Mouse (Mus musculus) B cell, adult 2 months (primary cell): ENCODE measurements around the gene Klhl30.

Source experiments
- DNase-seq, 2 experiments: peaks; one replicate each; pipeline ENCODE4 v3.0.0; 2022

Klhl30 gene

DNA sequence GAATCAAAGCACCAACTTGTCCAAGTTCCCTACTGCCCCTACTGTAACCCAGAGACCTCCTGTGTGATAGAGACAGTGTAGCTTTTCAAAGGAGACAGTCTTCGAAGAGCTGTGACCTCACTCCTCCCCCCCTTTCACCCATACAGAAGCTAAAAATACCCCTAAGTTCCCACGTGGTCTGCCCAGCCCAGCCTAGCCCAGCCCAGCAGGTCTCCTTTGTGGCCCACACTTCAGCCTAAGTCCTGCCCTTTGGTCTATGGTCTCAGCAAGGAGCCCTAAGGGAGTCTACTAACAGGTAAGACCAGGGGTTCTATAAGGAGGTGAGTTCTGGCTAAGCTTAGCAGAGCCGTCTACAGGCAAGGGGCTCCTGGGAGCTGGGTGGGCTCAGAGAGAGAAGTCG is at the start of gene Klhl30:
Klhl30 (plus strand) TSS at position 176 of the 400 bp plus-strand sequence.
- DNase-seq, result no peak

DNA sequence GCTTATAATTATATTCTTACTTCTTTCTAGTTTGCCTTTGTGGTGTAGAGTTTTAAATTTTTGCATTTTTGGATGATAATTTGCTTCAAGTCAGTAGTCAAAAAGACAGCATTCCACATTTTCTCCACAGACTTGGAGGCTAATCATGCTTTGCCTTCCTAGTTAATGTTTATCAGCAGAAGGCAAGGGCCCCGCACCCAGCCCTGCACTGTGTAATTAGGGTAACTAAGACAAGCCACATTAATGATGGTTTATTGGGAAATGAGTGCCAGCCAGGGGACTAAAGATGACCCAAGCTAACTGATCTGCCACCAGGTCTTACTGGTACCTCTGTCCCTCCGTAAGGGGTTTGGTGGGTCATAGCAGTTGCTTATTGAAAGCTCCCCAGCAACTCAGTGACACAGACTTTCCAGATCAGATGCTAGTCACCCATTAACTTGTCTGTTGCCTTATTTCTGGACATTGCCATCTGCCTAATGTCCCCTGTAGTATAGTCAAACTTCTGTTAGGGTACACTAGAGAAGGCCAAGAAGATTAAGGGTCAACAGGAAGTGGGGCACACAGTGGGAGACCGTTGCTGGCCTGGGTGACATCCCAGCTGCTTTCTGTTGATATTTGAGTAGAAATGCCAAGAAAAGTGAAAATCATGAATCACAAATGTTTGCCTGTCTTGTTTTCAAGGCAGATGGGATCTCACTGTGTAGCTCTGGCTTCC is 49.5 kb upstream of the Klhl30 start:
- no peak for DNase-seq

DNA sequence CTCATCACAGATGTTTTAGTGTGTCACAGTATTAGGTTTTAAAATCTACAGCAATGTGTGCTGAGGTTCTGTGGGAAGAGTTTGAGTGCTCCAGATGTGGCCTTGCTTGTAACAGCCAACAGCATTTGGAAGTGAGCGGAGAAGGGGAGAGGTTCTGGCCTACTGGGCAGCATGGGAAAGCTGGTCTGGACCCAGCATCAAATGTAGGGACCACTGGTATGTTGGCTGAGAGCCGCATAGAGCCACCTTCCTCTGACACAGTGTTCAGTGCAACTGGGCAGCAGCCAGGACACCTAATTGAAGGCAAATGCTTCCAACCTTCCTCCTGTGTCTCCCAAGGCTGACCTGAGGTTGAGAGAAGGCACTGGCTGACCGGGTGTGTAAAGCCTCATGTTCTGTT is 48.8 kb upstream of the Klhl30 start:
- DNase-seq, result no peak

DNA sequence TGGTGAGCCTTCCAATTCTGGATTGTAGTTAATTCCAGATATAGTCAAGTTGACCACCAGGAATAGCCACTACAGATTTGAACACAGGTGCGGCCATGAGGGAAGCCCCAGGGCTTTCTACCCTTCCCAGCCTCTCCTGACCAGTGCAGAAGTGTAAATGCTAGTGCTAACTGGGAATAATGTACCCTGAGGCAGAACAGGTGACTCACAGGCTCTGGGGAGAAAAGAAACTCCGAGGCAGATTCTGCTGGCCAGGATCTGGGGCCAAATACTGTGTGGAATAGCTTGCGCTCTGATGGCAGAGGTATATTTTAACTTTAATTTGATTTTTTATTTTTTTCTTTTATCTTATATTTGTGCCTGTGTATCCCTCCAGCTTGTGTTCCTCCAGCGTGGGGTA is 46.2 kb upstream of the Klhl30 start:
- no peak for DNase-seq

DNA sequence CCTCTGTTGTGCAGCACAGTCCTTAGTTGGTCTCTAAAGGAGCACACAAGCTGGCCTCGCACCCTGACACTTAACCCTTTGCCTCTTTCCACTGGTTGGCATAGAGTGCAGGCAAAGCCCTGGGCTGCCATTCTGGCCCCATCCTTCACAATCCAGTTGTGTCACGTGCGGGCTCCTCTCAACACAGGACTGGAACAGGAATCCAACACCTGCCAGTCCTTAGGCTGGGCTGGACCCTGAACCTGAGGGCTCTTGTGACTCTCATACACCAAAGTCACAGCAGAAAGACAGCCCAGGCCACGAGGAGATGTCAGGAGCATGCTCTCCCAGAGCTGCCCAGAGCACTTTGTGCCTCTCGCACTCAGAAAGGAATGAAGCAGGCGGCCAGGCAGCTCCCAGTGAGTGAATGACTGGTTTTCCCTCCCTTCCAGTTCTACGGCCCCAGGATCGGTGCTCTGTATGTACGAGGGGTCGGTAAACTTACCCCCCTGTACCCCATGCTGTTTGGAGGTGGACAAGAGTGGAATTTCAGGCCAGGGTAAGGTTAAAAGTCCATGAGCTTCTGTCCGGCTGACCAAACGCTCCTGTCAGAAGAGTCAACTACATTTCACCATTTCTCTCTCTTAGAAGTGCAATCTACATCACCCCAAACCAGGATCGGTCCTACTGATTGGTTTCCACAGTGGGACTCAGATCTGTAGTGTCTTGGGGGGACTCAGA is 41.3 kb upstream of the Klhl30 start:
- DNase-seq, result no peak

DNA sequence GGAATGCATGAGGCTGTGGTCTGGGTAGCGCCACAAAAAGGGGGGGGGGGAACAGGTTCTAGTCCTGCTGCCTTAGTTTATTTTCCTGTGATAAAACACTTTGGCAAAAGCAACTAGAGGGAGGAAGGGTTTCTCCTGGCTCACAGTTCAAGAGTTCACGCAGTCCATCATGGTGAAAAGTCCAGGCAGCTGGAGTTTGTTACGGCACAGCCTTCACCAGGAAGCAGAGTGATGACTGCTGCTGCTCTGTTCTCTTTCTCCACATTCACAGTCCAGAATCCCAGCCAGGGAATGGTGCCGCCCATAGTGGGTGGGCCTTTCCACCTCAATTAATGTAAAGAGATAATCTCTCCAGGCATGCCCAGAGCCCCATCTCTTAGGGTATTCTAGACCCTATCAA is 38.5 kb upstream of the Klhl30 start:
- DNase-seq, result no peak

DNA sequence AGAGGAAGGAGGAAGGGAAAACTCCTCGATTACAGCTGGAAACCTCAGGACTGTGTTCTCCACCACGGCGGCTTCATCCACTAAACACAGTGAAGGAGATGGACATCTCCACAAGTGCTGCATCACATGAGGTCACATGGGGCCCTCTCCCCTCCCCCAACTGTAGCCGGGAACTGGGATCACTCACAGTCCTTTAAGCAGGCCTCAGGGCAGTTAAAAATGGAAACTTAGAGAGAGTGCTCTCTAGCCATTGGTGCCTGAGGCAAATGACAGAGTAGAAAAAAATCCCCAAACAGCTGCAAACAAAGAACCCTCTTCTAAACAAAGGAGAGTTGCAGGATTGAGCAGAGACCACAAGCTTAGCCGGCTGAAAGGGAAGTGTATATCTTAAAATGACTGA is 37.6 kb upstream of the Klhl30 start:
- DNase-seq, result no peak

DNA sequence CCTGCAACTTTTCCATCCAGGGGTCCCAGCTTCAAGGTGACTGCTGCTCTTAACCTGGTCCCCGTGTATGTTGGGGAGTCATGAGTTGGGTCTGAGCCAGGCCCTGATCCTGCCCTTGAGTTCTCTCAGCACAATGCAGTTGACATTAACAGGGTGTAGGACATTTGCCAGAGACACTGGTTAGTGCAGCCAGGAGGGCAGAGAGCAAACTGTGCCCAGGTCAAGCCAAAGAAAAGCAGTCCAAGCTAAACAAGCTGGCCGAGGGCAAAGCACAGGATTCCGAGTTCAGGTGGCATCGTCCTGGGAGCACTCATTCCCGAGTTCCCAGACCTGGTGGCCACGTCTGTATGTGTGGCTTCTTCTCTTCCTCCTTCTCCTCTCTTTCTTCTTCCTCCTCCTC is 33.2 kb upstream of the Klhl30 start:
- no peak for DNase-seq

DNA sequence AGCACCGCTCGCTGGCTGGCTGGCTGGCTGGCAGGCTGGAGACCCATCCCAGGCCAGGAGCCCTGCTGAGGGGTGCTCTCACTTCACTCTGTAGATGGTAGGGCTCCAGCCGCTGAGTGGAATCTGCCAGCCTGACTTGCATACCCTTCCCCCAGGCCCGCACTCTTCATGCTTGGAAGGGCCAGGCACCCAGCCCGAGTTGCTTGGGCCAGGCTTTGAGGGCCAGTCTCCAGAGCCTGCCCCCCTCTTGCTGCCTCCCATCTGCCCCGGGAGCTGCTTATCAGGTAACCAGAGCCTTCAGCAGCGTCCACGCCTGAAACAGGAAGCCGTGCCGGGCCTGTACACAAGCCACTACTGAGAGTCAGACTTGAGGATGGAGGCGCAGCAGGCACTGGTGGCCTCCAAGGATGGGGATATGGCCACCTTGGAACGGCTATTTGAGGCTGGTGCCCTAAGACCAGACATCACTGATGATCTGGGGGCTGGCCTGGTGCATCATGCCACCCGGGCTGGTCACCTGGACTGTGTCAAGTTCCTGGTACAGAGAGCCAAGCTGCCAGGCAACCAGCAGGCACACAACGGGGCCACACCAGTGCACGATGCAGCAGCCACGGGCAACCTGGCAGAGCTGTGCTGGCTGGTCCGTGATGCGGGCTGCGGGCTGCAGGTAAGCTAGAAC is 28.9 kb upstream of the Klhl30 start, which contains the start of gene Espnl:
Espnl (plus strand) TSS at position 316 of the 679 bp plus-strand sequence.
- no peak for DNase-seq

DNA sequence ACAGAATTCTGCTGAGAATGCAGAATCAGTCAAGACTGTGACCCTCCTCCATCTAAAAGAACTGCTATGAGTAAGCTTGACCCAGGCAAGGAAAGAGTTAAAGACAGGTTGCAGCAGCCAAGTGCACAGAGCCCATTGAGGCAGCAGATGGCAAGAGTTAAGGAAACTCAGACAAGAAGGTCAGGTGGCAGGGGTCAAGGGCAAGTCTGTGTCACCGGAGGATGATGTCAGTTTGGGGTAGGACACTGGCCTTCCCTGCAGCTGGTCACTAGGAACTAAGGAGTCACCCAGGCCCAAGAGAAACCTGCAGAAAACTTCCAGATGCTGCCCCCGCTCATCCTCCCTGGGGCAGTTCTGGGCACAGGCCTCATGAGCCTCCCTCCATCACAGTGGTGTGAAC is 26.2 kb upstream of the Klhl30 start:
- DNase-seq, result no peak

DNA sequence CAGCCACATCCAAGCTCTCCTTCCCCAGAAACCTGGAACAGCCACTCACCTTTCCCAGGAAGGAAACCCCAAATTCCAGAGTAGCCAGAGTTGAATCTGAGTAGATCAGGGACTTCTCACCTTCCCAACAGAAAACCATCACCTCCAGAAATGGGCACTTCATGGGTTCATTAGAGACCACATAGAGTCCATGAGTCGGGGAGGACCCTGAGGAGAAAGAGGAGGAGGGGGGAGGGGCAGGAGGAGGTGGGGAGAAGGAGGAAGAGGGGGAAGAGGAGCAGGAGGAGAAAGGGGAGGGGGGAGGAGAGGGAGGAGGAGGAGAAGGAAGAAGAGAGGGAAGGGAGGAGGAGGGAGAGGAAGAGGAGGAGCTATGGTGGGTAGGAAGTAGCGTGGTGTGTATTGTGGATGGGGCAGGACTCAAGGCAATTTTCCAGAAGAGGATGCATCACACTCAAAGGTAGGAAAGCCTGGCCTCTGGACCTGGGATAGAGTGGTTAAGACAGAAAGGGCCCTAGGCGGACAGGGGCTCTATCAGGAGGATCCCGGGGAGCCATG is 25.3 kb upstream of the Klhl30 start:
- DNase-seq, result no peak

DNA sequence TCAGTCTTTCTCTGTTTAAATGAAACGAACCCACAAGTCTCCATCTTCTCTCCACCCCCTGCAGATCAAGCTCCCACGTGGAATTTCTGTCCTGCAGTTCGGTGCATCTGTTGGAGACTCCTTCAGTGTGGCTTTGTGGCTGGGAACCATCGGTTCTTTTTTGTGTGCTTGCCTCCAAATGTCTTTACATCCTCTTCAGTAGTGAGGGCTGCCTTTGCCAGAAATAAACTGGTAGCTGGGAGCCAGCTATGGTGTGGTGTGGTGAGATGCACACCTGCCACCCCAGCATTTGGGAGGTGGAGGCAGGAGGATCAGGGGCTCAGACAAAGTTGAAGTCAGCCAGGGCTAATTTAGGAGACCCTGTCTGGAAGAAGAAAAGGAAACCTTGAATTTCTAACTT is 18.7 kb upstream of the Klhl30 start:
- DNase-seq, result no peak

DNA sequence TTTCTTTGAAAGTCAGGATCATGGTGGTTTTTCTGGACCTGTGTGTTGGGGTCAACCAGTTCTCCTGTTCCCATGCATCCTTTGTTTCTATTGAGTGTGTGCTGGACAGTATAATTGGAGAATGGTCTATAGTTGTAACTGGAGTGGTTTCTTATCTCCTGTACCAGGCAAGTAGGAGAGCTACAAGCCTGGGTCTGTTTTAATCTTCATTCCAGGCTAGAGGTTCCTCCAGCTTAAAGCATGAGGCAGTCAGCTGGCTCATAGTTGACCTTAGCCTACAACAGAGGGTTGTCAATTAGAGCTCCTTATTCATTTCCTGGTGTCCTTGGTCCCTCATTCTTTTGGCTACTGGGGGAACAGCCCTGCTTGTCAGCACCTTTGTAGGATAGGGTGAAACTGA is 17.2 kb upstream of the Klhl30 start:
- no peak for DNase-seq

DNA sequence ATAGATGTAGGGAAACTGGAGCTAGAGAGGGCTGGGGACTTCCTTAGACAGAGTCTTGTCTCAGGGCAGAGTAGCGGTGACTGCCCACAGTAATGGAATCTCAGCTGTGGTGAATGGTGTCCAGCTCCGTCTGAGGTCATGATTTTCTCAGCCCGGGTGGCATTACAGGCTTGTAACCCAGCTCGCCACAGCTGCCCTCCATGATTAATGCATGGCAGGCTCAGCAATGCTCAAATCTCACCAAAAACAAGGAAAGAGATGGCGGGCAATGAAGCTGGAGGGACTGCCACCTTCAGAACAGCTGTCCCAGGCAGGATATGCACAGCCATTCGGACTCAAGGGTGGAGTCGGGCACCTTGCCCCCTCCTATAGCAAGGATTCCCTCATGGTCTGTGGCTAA is 13.5 kb upstream of the Klhl30 start:
- DNase-seq, result no peak

DNA sequence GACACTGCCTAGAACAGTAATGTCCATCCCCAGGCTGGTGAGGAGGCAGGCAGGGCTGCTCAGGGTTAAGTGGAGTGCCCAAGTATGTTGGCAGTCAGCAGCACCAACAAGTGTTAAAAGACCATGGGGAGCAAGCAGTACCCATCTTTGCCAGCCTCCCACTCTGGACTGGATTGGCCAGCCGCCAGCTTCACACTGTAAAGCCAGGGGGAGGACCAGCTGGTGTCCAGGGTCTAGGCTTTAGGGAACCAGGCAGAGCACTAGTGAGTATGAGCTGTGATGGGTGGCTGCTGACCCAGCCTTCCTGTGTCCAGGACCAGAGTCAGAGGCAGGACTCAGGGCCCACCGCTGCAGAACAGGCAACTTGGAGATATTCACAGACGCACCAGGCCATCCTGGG is 6.8 kb upstream of the Klhl30 start:
- DNase-seq, result no peak

DNA sequence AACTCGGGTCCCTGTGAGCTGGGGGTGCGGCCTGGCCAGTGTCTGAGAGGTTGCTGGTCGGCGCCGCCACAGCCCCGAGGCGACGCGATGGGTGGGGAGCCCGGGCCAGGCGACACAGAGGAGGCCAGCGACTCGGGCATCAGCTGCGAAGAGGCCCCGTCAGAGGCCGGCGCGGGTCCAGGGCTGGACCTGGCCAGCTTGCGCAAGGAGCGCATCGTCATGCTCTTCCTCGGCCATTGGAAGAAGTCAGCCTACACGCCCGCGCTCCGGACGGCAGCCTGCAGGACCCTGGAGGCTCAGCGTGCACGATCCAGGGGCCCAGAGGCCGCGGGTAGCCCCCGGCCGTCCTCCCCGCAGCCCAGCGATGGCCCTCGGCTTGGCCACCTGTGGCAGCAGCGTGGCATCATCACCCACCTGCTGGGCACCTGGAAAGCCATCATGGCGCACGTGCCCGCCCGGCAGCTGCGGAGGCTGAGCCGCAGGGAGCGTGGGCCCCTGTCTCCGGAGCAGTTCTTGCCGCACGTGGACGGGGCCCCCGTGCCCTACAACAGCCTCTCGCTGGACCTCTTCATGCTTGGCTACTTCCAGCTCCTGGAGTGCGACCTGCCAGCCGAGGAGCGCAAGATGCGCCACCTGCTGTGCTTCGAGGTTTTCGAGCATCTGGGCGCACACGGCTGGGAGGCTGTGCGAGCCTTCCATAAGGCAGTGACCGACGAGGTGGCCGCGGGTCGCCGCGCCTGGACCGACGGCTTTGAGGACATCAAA is 5.7 kb upstream of the Klhl30 start:
- DNase-seq, result no peak

DNA sequence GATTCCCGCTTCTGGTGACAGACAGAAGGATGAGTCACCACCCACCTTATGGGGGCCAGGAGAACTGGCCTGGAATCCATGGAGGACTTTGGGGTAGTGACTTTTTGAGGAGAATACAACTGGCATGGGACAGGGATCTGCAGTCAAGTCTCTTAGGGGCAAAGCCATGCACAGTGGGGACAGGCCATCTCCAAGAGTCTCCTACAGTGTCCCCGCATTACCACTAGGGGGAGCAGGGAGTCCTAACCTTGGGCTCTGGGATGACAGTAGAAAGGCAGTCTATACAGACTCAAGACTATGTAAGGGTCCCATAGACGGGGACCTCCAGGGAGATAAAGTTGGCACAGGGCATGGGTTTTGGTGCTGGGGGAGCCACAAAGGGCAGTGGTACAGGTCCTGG is 3.9 kb upstream of the Klhl30 start:
- DNase-seq, result peak; percentile 76 to 78

DNA sequence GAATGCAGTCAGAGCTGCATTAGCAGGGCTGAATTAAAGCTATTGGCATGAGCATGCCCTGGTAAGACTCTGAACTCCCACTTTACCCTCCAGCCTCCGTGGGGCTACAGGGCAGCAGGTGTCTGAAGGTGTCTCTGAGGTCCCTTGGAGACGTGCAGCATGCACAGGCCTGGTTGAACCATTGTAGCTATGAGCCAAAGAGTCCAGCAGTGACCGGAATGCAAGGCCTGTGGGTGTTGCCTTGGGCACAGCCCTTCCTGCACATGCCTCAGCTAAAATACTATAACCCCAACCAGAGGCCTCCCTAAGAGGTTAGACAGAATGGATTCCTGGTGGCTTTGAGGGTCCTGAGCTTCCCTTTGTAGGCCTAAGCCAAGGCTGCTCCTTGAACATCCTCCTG is 433 bp downstream of the Klhl30 start:
- DNase-seq, result no peak

DNA sequence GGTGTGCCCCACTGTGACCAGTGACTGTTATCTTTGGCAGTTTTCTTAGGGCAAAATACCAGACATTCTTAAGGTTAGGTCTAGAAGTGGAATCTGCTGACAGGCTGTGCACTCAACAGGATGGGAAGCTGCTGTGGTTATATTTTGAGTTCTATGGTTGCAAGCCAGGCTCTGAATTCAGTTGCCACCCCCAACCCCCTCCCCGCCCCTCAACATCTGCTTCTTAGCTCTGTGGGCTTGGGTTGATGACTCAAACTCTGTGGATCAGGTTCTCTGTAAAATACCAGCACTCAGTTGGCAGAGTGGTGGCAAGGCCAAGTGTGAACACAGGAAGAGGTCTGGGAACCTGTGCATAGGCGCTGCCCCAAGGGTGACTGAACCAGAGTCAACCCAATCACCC is 1.5 kb downstream of the Klhl30 start:
- DNase-seq, result no peak

DNA sequence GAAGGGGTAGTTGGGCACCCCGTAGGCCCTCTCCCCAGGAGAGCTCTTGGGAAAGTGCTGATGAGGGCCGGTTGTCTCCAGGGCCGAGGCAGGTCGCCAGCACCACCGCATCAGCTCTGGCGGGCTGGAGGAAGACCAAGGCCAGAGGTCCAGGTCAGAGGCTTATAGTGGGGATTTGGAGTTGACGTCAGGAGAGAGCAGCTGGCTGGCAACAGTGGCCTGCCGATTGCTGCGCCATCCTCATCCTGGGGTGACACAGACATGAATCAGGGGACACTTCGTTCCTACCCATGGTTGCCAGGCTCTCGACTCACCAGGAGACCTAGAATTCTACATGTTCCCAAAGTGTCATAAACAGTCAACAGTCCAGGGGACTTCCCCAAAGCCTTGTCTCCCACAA is 5.3 kb downstream of the Klhl30 start:
- no peak for DNase-seq

DNA sequence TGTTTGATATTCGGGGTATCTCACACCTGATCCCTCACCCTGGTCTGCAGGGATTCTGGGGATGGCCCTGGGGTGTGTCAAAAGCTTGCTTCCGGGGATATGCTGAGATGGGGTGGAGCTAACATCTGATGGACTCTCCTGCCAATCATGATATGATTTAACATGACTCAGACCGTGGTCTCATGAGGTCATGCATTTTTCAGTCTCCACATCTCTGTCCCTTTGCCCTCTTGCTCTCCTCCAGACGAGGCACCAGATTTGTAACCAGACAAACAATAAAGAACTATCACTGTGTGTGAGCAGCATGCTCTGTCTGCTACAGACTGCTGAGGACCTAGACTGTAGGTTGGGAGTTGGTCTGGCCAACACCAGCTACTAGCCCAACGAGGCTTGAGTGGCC is 11.3 kb downstream of the Klhl30 start:
- no peak for DNase-seq

DNA sequence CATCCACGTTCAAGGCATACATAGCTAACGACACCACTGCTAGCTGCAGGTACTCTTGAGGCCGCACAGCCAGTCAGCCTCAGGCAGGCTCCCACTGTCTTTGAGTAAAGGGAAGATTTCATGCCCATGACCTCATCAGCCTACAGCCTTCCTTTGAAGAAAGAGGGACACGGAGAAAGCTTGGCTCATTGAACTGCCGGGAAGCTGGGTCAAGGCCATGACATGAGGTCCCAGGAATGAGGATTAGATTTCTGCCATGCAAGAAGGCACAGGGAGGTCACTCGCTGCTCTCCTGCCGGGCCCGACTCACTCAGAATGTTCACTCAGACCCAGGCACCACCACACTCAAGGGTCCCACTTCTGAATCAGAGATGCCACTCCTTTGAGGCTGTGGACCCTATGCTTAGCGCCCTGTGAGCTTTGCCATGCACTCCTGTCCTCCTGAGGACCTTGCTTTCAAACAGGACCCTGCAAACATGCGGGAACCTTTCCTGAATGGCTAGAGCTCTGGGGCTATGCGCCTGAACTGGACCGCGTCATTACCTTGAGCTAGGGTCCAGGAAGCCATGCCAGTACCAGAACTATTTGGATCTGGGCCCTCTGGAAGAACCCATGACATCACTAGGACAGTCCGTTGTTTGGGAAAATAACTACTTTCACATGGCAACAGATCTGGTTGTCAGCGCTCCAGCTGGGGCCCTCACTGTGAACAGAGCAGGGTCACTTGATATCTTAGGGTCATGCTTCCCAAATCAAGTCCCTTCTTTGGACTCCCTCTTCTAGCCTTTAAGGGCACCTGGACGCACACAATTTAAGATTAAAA is 14.2 kb downstream of the Klhl30 start:
- DNase-seq, result no peak
